Mouse (Mus musculus) myocyte (in vitro differentiated cells): ENCODE results near the gene Edil3. TPM values are rescaled to one million over a fixed set of nuclear protein-coding genes. Genes with fewer than 3 reads are reported as not detected.

Experiments used
- H3K27me3 ChIP-seq: one replicate; pipeline ENCODE4 v1.6.1; 2011; ENCODE audit not compliant: control insufficient read depth, insufficient read depth, insufficient read length
- H3K36me3 ChIP-seq: one replicate; pipeline ENCODE4 v1.6.1; 2011; ENCODE audit not compliant: control insufficient read depth, insufficient read depth
- H3K4me2 ChIP-seq: one replicate; pipeline ENCODE4 v1.6.1; 2011; ENCODE audit warnings: low read depth, control low read depth
- H3K4me3 ChIP-seq: one replicate; pipeline ENCODE4 v1.5.1; 2011; ENCODE audit warnings: mild to moderate bottlenecking, control low read depth, moderate library complexity
- H3K79me2 ChIP-seq: one replicate; pipeline ENCODE4 v1.6.1; 2011; ENCODE audit not compliant: control insufficient read depth, insufficient read depth
- H3ac ChIP-seq: one replicate; pipeline ENCODE4 v1.6.1; 2011; ENCODE audit not compliant: control insufficient read depth, insufficient read length
- CEBPB ChIP-seq: IDR thresholded peaks from 2 replicates; pipeline ENCODE4 v1.6.1; 2011; ENCODE audit warnings: mild to moderate bottlenecking, moderate library complexity; ENCODE audit not compliant: poor library complexity, insufficient read depth, severe bottlenecking
- E2F4 ChIP-seq: IDR thresholded peaks from one replicate; pipeline ENCODE4 v1.6.1; 2011; ENCODE audit warnings: mild to moderate bottlenecking, control low read depth, moderate library complexity; ENCODE audit not compliant: insufficient read depth
- MAX ChIP-seq: IDR thresholded peaks from one replicate; pipeline ENCODE4 v1.6.1; 2011; ENCODE audit warnings: low read depth, mild to moderate bottlenecking, control low read depth
- MYOD1 ChIP-seq, 3 experiments: IDR thresholded peaks; one replicate each; pipeline ENCODE4 v1.6.1; 2011; ENCODE audit warnings: control low read depth in 2 of 3, low read depth in 2 of 3, mild to moderate bottlenecking in 2 of 3, moderate library complexity in 1 of 3; ENCODE audit not compliant: insufficient read length in 2 of 3, control insufficient read depth in 1 of 3
- MYOG ChIP-seq, 3 experiments: IDR thresholded peaks; one replicate each; pipeline ENCODE4 v1.6.1; 2011; ENCODE audit warnings: control low read depth in 2 of 3, low read depth in 2 of 3, mild to moderate bottlenecking in 2 of 3; ENCODE audit not compliant: insufficient read length in 2 of 3, control insufficient read depth in 1 of 3, insufficient read depth in 1 of 3
- POLR2A ChIP-seq: IDR thresholded peaks from one replicate; pipeline ENCODE4 v1.6.1; 2011; ENCODE audit warnings: low read depth, mild to moderate bottlenecking, control low read depth, moderate library complexity; ENCODE audit not compliant: insufficient read length
- POLR2AphosphoS2 ChIP-seq: IDR thresholded peaks from one replicate; pipeline ENCODE4 v1.6.1; 2011; ENCODE audit warnings: low read depth, control low read depth; ENCODE audit not compliant: insufficient read length
- REST ChIP-seq: IDR thresholded peaks from one replicate; pipeline ENCODE4 v1.6.1; 2011; ENCODE audit warnings: mild to moderate bottlenecking, control low read depth, moderate library complexity; ENCODE audit not compliant: insufficient read depth, insufficient read length
- SRF ChIP-seq: IDR thresholded peaks from one replicate; pipeline ENCODE4 v1.6.1; 2011; ENCODE audit warnings: low read depth; ENCODE audit not compliant: control insufficient read depth, insufficient read length
- TCF12 ChIP-seq: IDR thresholded peaks from one replicate; pipeline ENCODE4 v1.6.1; 2011; ENCODE audit warnings: mild to moderate bottlenecking, control low read depth; ENCODE audit not compliant: poor library complexity, insufficient read depth, severe bottlenecking
- TCF3 ChIP-seq: IDR thresholded peaks from one replicate; pipeline ENCODE4 v1.6.1; 2011; ENCODE audit warnings: low read depth, control low read depth; ENCODE audit not compliant: insufficient read length
- USF1 ChIP-seq: IDR thresholded peaks from one replicate; pipeline ENCODE4 v1.6.1; 2011; ENCODE audit warnings: low read depth, mild to moderate bottlenecking, control low read depth, moderate library complexity
- polyA plus RNA-seq: library from polyadenylated mRNA; unstranded; fragments of >200 nt; fragmentation: generic; extraction: Trizol; gene quantifications from one replicate; pipeline ENCODE4 v1.2.1, GENCODE M21; 2012; ENCODE audit warnings: missing spikeins

Edil3 gene
- polyA plus RNA-seq, 1 experiment = 7.4 TPM

- Histone ChIP-seq H3K4me2 (no peak overlapping the region), H3ac (no peak overlapping the region), H3K79me2 (no peaks in the 10 kb centered on the region), H3K36me3 (no peaks in the 10 kb centered on the region), H3K27me3 (no peaks in the 10 kb centered on the region), H3K4me3 (no peak overlapping the region)
- TF ChIP-seq MYOD1 (IDR thresholded peaks at IDR 0.05; ENCODE audit: control insufficient read depth in 1 of 3, insufficient read length in 2 of 3, low read depth in 2 of 3) (no peak), E2F4 (no peak), CEBPB (no peak), POLR2AphosphoS2 (no peak), POLR2A (no peak), MYOG (IDR thresholded peaks at IDR 0.05; ENCODE audit: control insufficient read depth in 1 of 3, insufficient read depth in 1 of 3, insufficient read length in 2 of 3, low read depth in 2 of 3) (no peak), USF1 (no peak), TCF12 (no peak), REST (no peak), SRF (no peak), TCF3 (no peak)
These were observed 254.9 kb downstream of the Edil3 start for GRCm38 (mm10) chr13:89076212-89076611.

GRCm38 (mm10) chr13:89105889-89106288 is 284.6 kb downstream of the Edil3 start:
- no peaks in the 10 kb centered on the region for H3K36me3 ChIP-seq
- no peak overlapping the region for H3K4me3 ChIP-seq
- H3K4me2 ChIP-seq = no peak overlapping the region
- H3K79me2 ChIP-seq = no peaks in the 10 kb centered on the region
- H3K27me3 ChIP-seq = no peaks in the 10 kb centered on the region
- no peak overlapping the region for H3ac ChIP-seq
- TF ChIP-seq POLR2A (no peak), CEBPB (no peak), TCF12 (no peak), SRF (no peak), POLR2AphosphoS2 (no peak), USF1 (no peak), MYOG (IDR thresholded peaks at IDR 0.05; ENCODE audit: control insufficient read depth in 1 of 3, insufficient read depth in 1 of 3, insufficient read length in 2 of 3, low read depth in 2 of 3) (no peak), REST (no peak)

DNA sequence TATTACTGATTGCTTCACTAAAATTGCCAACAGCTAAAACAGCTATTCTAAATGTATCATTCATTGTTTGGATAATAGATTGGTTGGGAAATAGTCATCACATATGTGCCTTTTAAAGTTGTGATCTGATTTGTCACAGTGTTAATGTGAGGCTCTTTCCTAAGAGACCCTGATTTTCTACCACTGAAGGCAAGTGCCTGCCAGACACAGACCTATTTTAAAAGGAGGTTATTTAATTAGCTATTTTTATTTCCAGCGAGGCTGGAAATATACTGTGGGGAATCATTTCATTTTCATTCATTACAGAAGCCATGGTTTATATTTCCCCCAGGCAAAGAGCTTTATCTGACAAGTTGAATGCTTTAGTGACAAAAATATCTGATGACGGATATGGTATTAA is 296.3 kb downstream of the Edil3 start:
- H3K27me3 ChIP-seq = no peaks in the 10 kb centered on the region
- H3K79me2 ChIP-seq = no peaks in the 10 kb centered on the region
- no peak for TF ChIP-seq TCF12
- no peak for TF ChIP-seq E2F4
- TF ChIP-seq CEBPB = no peak
- no peak for TF ChIP-seq MAX
- no peak for TF ChIP-seq MYOD1 (IDR thresholded peaks at IDR 0.05; ENCODE audit: control insufficient read depth in 1 of 3, insufficient read length in 2 of 3, low read depth in 2 of 3)
- TF ChIP-seq SRF = no peak
- TF ChIP-seq USF1 = no peak
- no peak for TF ChIP-seq REST
- TF ChIP-seq MYOG (IDR thresholded peaks at IDR 0.05; ENCODE audit: control insufficient read depth in 1 of 3, insufficient read depth in 1 of 3, insufficient read length in 2 of 3, low read depth in 2 of 3) = no peak
- no peak for TF ChIP-seq TCF3
- no peak for TF ChIP-seq POLR2AphosphoS2
- no peak overlapping the region for H3K4me3 ChIP-seq
- H3K4me2 ChIP-seq = no peak overlapping the region
- no peak overlapping the region for H3ac ChIP-seq
- no peaks in the 10 kb centered on the region for H3K36me3 ChIP-seq

GRCm38 (mm10) chr13:89119809-89120208 is 298.5 kb downstream of the Edil3 start:
- H3K27me3 ChIP-seq = no peaks in the 10 kb centered on the region
- no peak overlapping the region for H3ac ChIP-seq
- no peak for TF ChIP-seq POLR2A
- no peak for TF ChIP-seq TCF3
- no peak for TF ChIP-seq MYOD1 (IDR thresholded peaks at IDR 0.05; ENCODE audit: control insufficient read depth in 1 of 3, insufficient read length in 2 of 3, low read depth in 2 of 3)
- TF ChIP-seq MAX = no peak
- no peak for TF ChIP-seq POLR2AphosphoS2
- TF ChIP-seq TCF12 = no peak
- no peak for TF ChIP-seq USF1
- TF ChIP-seq REST = no peak
- no peak for TF ChIP-seq CEBPB
- TF ChIP-seq SRF = no peak
- TF ChIP-seq E2F4 = no peak
- TF ChIP-seq MYOG (IDR thresholded peaks at IDR 0.05; ENCODE audit: control insufficient read depth in 1 of 3, insufficient read depth in 1 of 3, insufficient read length in 2 of 3, low read depth in 2 of 3) = no peak
- no peak overlapping the region for H3K4me3 ChIP-seq
- no peaks in the 10 kb centered on the region for H3K36me3 ChIP-seq
- H3K4me2 ChIP-seq = no peak overlapping the region
- no peaks in the 10 kb centered on the region for H3K79me2 ChIP-seq

- H3K4me2 ChIP-seq = no peak overlapping the region
These were observed 301.4 kb downstream of the Edil3 start for GRCm38 (mm10) chr13:89122511-89123253.

More at GRCm38 (mm10) chr13:89122511-89123253, 301.4 kb downstream of the Edil3 start:
- Histone ChIP-seq H3K27me3 (no peaks in the 10 kb centered on the region), H3ac (no peak overlapping the region), H3K79me2 (no peaks in the 10 kb centered on the region), H3K36me3 (no peaks in the 10 kb centered on the region), H3K4me3 (no peak overlapping the region)
- TF ChIP-seq TCF3 (no peak), E2F4 (no peak), SRF (no peak)
